Mouse (Mus musculus) myocyte (in vitro differentiated cells): ENCODE results near the gene Lbr.

Experiments
- E2F4 ChIP-seq: IDR thresholded peaks from one replicate; pipeline ENCODE4 v1.6.1; 2011; ENCODE audit warnings: mild to moderate bottlenecking, control low read depth, moderate library complexity; ENCODE audit not compliant: insufficient read depth
- MAX ChIP-seq: IDR thresholded peaks from one replicate; pipeline ENCODE4 v1.6.1; 2011; ENCODE audit warnings: low read depth, mild to moderate bottlenecking, control low read depth
- MYOD1 ChIP-seq, 3 experiments: IDR thresholded peaks; one replicate each; pipeline ENCODE4 v1.6.1; 2011; ENCODE audit warnings: control low read depth in 2 of 3, low read depth in 2 of 3, mild to moderate bottlenecking in 2 of 3, moderate library complexity in 1 of 3; ENCODE audit not compliant: insufficient read length in 2 of 3, control insufficient read depth in 1 of 3
- MYOG ChIP-seq, 3 experiments: IDR thresholded peaks; one replicate each; pipeline ENCODE4 v1.6.1; 2011; ENCODE audit warnings: control low read depth in 2 of 3, low read depth in 2 of 3, mild to moderate bottlenecking in 2 of 3; ENCODE audit not compliant: insufficient read length in 2 of 3, control insufficient read depth in 1 of 3, insufficient read depth in 1 of 3
- POLR2A ChIP-seq: IDR thresholded peaks from one replicate; pipeline ENCODE4 v1.6.1; 2011; ENCODE audit warnings: low read depth, mild to moderate bottlenecking, control low read depth, moderate library complexity; ENCODE audit not compliant: insufficient read length
- POLR2AphosphoS2 ChIP-seq: IDR thresholded peaks from one replicate; pipeline ENCODE4 v1.6.1; 2011; ENCODE audit warnings: low read depth, control low read depth; ENCODE audit not compliant: insufficient read length
- REST ChIP-seq: IDR thresholded peaks from one replicate; pipeline ENCODE4 v1.6.1; 2011; ENCODE audit warnings: mild to moderate bottlenecking, control low read depth, moderate library complexity; ENCODE audit not compliant: insufficient read depth, insufficient read length
- SRF ChIP-seq: IDR thresholded peaks from one replicate; pipeline ENCODE4 v1.6.1; 2011; ENCODE audit warnings: low read depth; ENCODE audit not compliant: control insufficient read depth, insufficient read length
- TCF3 ChIP-seq: IDR thresholded peaks from one replicate; pipeline ENCODE4 v1.6.1; 2011; ENCODE audit warnings: low read depth, control low read depth; ENCODE audit not compliant: insufficient read length
- USF1 ChIP-seq: IDR thresholded peaks from one replicate; pipeline ENCODE4 v1.6.1; 2011; ENCODE audit warnings: low read depth, mild to moderate bottlenecking, control low read depth, moderate library complexity

DNA sequence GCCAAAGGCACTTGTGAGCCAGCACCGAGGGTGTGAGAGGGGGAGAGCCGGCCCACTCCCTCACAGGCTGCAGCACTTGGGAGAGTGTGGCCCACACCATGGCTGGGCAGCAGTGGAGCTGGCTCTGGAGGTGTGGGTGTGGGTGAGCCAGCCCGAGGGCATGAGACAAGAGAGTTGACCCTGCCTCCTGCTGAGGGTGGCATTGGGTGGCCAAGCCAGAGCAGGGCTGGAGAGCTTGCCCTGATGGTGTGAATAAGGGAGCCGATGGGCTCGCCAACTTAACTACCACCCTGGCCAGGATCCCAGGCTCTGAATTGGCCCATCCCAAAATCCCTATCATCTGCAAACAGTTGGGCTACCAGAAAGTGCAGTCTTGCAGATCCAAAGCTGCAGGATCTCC is 35.6 kb upstream of the Lbr start:
- TF ChIP-seq USF1 (no peak), SRF (no peak), POLR2A (no peak), MAX (no peak), MYOD1 (IDR thresholded peaks at IDR 0.05; ENCODE audit: control insufficient read depth in 1 of 3, insufficient read length in 2 of 3, low read depth in 2 of 3) (no peak), REST (no peak), MYOG (IDR thresholded peaks at IDR 0.05; ENCODE audit: control insufficient read depth in 1 of 3, insufficient read depth in 1 of 3, insufficient read length in 2 of 3, low read depth in 2 of 3) (no peak), TCF3 (no peak), E2F4 (no peak), POLR2AphosphoS2 (no peak)
